Mouse (Mus musculus) granulocyte monocyte progenitor cell, adult 5-6 weeks (primary cell): ENCODE measurements around the gene Zbtb32. TPM values are rescaled to one million over a fixed set of nuclear protein-coding genes. Genes with fewer than 3 reads are reported as not detected.

Experiments
- ATAC-seq: replicated peaks from 2 replicates; pipeline ENCODE4 v1.8.0; 2016; ENCODE audit warnings: mild to moderate bottlenecking, moderate TSS enrichment, inconsistent platforms; ENCODE audit not compliant: poor library complexity, severe bottlenecking
- total RNA-seq, 2 experiments: library from RNA; stranded (forward) in 1 of 2; stranded (reverse) in 1 of 2; fragments of 200-712, 200-1000 nt in 1 of 2; fragments of >200 nt in 1 of 2; fragmentation: Nextera tagmentation in 1 of 2; gene quantifications; 2 replicates each; pipeline ENCODE4 v1.2.3; 2014 to 2017

Gene Zbtb32
- total RNA-seq, 2 experiments from 2014 or later: not detected

- ATAC-seq: no peak
Observed at GRCm38 (mm10) chr7:30604424-30604823, 5.7 kb upstream of the Zbtb32 start.

GRCm38 (mm10) chr7:30602583-30602982 lies 3.9 kb upstream of the Zbtb32 start:
- no peak for ATAC-seq

GRCm38 (mm10) chr7:30600651-30601050 lies 1.9 kb upstream of the Zbtb32 start:
- ATAC-seq: no peak

GRCm38 (mm10) chr7:30599933-30600353 lies 1.2 kb upstream of the Zbtb32 start:
- ATAC-seq: peak; percentile 99

GRCm38 (mm10) chr7:30596811-30597210 lies 1.9 kb downstream of the Zbtb32 start:
- no peak for ATAC-seq

- no peak for ATAC-seq
Observed at GRCm38 (mm10) chr7:30596093-30596492, 2.6 kb downstream of the Zbtb32 start.

GRCm38 (mm10) chr7:30594510-30595024 lies 4.1 kb downstream of the Zbtb32 start:
- ATAC-seq: no peak; the same call in 1 of the 2 replicates

- ATAC-seq: no peak
Observed at GRCm38 (mm10) chr7:30593579-30594509, 4.9 kb downstream of the Zbtb32 start.

GRCm38 (mm10) chr7:30592772-30593423 lies 5.8 kb downstream of the Zbtb32 start:
- no peak for ATAC-seq

- no peak for ATAC-seq
Observed at GRCm38 (mm10) chr7:30591605-30591951, 7.1 kb downstream of the Zbtb32 start.

- ATAC-seq: no peak
Observed at GRCm38 (mm10) chr7:30590927-30591604, 7.6 kb downstream of the Zbtb32 start.

- peak; percentile 49 for ATAC-seq
Observed at GRCm38 (mm10) chr7:30589435-30590301, 9.0 kb downstream of the Zbtb32 start.

- ATAC-seq: peak; percentile 77
Observed at GRCm38 (mm10) chr7:30588676-30589434, 9.9 kb downstream of the Zbtb32 start, which contains the start of gene Kmt2b. Gene Kmt2b, minus strand, starts transcription at chr7:30588726.

- no peak for ATAC-seq
Observed at GRCm38 (mm10) chr7:30587842-30588667, 10.7 kb downstream of the Zbtb32 start.

GRCm38 (mm10) chr7:30586455-30587020 lies 12.2 kb downstream of the Zbtb32 start:
- no peak for ATAC-seq

GRCm38 (mm10) chr7:30585170-30585569 lies 13.5 kb downstream of the Zbtb32 start:
- no peak for ATAC-seq

- no peak for ATAC-seq
Observed at GRCm38 (mm10) chr7:30584339-30584738, 14.4 kb downstream of the Zbtb32 start.

GRCm38 (mm10) chr7:30581547-30581946 lies 17.2 kb downstream of the Zbtb32 start:
- ATAC-seq: no peak
